Mouse (Mus musculus) MEL (cell line): ENCODE measurements around the gene Tbcd.

ENCODE experiments used
- BHLHE40 ChIP-seq: IDR thresholded peaks from 2 replicates; pipeline ENCODE4 v1.6.1; 2012; ENCODE audit warnings: low read depth, mild to moderate bottlenecking, inconsistent platforms, low read length, improper control_type of control experiment, borderline replicate concordance
- CTCF ChIP-seq, 3 experiments: IDR thresholded peaks in 2 of 3; conservative IDR thresholded peaks in 1 of 3; 2 replicates each; pipeline ENCODE4 v1.5.1; 2011 to 2012; ENCODE audit warnings: low read length in 3 of 3, low read depth in 2 of 3, mild to moderate bottlenecking in 2 of 3, improper control_type of control experiment in 1 of 3, inconsistent platforms in 1 of 3, mixed read lengths in 1 of 3, moderate library complexity in 1 of 3; ENCODE audit not compliant: control insufficient read depth in 1 of 3, insufficient read depth in 1 of 3, poor library complexity in 1 of 3, severe bottlenecking in 1 of 3
- E2F4 ChIP-seq: IDR thresholded peaks from 2 replicates; pipeline ENCODE4 v1.6.1; 2011; ENCODE audit warnings: low read depth, low read length, improper control_type of control experiment, borderline replicate concordance
- EP300 ChIP-seq, 2 experiments: IDR thresholded peaks; 2 replicates each; pipeline ENCODE4 v1.6.1; 2011; ENCODE audit warnings: improper control_type of control experiment in 2 of 2, low read length in 2 of 2, low read depth in 1 of 2, mild to moderate bottlenecking in 1 of 2
- GATA1 ChIP-seq: IDR thresholded peaks from 2 replicates; pipeline ENCODE4 v1.6.1; 2011; ENCODE audit warnings: low read depth, low read length, improper control_type of control experiment
- HCFC1 ChIP-seq: IDR thresholded peaks from 2 replicates; pipeline ENCODE4 v1.6.1; 2012; ENCODE audit warnings: low read depth, mild to moderate bottlenecking, inconsistent platforms, low read length, improper control_type of control experiment, moderate library complexity
- MYC ChIP-seq: IDR thresholded peaks from 2 replicates; pipeline ENCODE4 v1.6.1; 2011; ENCODE audit warnings: low read depth, mild to moderate bottlenecking, low read length, improper control_type of control experiment, moderate library complexity
- POLR2A ChIP-seq, 2 experiments: IDR thresholded peaks; 2 replicates each; pipeline ENCODE4 v1.6.1; 2011 to 2012; ENCODE audit warnings: low read length in 2 of 2, mild to moderate bottlenecking in 2 of 2, control low read depth in 1 of 2, improper control_type of control experiment in 1 of 2, low read depth in 1 of 2, moderate library complexity in 1 of 2; ENCODE audit not compliant: control insufficient read depth in 1 of 2, insufficient read depth in 1 of 2, poor library complexity in 1 of 2
- POLR2AphosphoS2 ChIP-seq: IDR thresholded peaks from 2 replicates; pipeline ENCODE4 v1.6.1; 2011; ENCODE audit warnings: low read length, improper control_type of control experiment
- TCF12 ChIP-seq: IDR thresholded peaks from 2 replicates; pipeline ENCODE4 v1.6.1; 2014; ENCODE audit warnings: low read depth, mild to moderate bottlenecking, inconsistent platforms, low read length, improper control_type of control experiment, moderate library complexity
- USF1 ChIP-seq: IDR thresholded peaks from 2 replicates; pipeline ENCODE4 v1.6.1; 2014; ENCODE audit warnings: low read depth, mild to moderate bottlenecking, inconsistent platforms, low read length, improper control_type of control experiment, moderate library complexity
- USF2 ChIP-seq, 2 experiments: IDR thresholded peaks; 2 replicates each; pipeline ENCODE4 v1.6.1; 2011 to 2012; ENCODE audit warnings: improper control_type of control experiment in 2 of 2, low read length in 2 of 2, borderline replicate concordance in 1 of 2, inconsistent platforms in 1 of 2, low read depth in 1 of 2, mild to moderate bottlenecking in 1 of 2; ENCODE audit not compliant: insufficient read depth in 1 of 2
- ZKSCAN1 ChIP-seq: IDR thresholded peaks from 2 replicates; pipeline ENCODE4 v1.6.1; 2012; ENCODE audit warnings: low read depth, mild to moderate bottlenecking, inconsistent platforms, low read length, improper control_type of control experiment, moderate library complexity

DNA sequence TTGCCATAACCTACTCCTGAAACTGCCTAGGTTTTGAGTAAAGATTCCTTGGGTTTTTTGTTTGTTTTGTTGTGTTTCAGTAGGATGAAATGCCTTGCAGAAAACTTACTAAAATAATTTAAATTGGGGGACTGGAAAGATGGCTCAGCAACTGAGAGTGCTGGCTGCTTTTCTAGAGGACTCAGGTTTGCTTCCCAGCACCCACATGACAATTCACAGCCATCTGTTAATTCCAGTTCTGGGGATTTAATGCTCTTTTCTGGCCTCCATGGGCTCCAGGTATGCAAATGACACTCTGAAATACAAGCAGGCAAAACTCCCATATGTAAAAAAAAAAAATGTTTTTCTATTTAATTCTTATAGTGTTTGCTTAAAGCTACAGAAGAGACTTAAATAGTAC is 130.1 kb downstream of the Tbcd start:
- TF ChIP-seq EP300 (IDR thresholded peaks at IDR 0.05; ENCODE audit: low read depth in 1 of 2, low read length in 2 of 2) (no peak), POLR2A (IDR thresholded peaks at IDR 0.05; ENCODE audit: control insufficient read depth in 1 of 2, insufficient read depth in 1 of 2, low read depth in 1 of 2, low read length in 2 of 2, poor library complexity in 1 of 2) (no peak), GATA1 (no peak), ZKSCAN1 (no peak), CTCF (IDR thresholded peaks at IDR 0.05 in 2 of 3, conservative IDR thresholded peaks at IDR 0.05 in 1 of 3; ENCODE audit: control insufficient read depth in 1 of 3, insufficient read depth in 1 of 3, low read depth in 2 of 3, low read length in 3 of 3, poor library complexity in 1 of 3, severe bottlenecking in 1 of 3) (no peak), E2F4 (no peak), POLR2AphosphoS2 (no peak), HCFC1 (no peak), TCF12 (no peak), MYC (no peak), BHLHE40 (no peak), USF2 (IDR thresholded peaks at IDR 0.05; ENCODE audit: borderline replicate concordance in 1 of 2, insufficient read depth in 1 of 2, low read depth in 1 of 2, low read length in 2 of 2) (no peak), USF1 (no peak)
